25 mouse cellular contexts compared by ENCODE assay signal in the genomic region with DNA sequence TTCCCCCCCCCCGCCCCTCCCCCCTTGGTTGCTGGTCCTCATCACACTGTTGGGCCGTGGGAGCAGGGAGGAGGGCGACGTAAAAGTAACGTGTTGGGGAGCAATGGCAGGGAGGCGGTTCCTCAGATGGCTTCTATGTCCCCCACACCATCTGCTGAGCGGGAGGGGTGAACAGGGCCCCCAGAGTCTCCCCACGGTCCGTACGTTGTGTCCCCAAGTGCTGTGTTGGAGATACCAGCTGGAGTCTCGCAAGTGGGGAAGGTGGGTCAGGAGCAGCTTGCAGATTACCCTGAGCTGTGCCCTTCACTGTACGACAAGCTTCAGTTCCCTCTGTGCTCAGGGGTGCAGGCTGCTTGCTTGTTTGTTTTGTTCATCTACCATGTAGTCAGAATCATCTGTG. TPM values are rescaled to one million over a fixed set of nuclear protein-coding genes. Genes with fewer than 3 reads are reported as not detected.
"Had no signal": no experiment of that assay in that cellular context is flagged by ENCODE, and none has a peak within 500 bp of the region (broad histone marks: within the 10 kb centered on the region; RNA-seq: fewer than 3 reads in every experiment).

No protein-coding gene starts in this region.

- H3K4me3 ChIP-seq: intestine, embryonic 15.5 days; limb, embryonic 10.5 days; limb, embryonic 13.5 days; liver, embryonic 12.5 days; liver, embryonic 15.5 days; lung, embryonic 15.5 days; megakaryocyte, embryonic 14.5 days; midbrain, embryonic 10.5 days; midbrain, embryonic 13.5 days; myocyte; neural tube, embryonic 15.5 days; stomach, embryonic 15.5 days had no signal

- H3K4me2 ChIP-seq: intestine, embryonic 15.5 days; limb, embryonic 13.5 days; liver, embryonic 12.5 days; liver, embryonic 15.5 days; lung, embryonic 15.5 days; midbrain, embryonic 13.5 days; neural tube, embryonic 15.5 days; stomach, embryonic 15.5 days had no signal

- H3K4me1 ChIP-seq: intestine, embryonic 15.5 days; limb, embryonic 13.5 days; liver, embryonic 12.5 days; liver, embryonic 15.5 days; lung, embryonic 15.5 days; megakaryocyte, embryonic 14.5 days; midbrain, embryonic 10.5 days; midbrain, embryonic 13.5 days; neural tube, embryonic 15.5 days; stomach, embryonic 15.5 days had no signal

- H3K27ac ChIP-seq: intestine, embryonic 15.5 days; kidney, postnatal 0 days; limb, embryonic 10.5 days; limb, embryonic 13.5 days; liver, embryonic 12.5 days; liver, embryonic 15.5 days; lung, embryonic 15.5 days; midbrain, embryonic 10.5 days; midbrain, embryonic 13.5 days; neural tube, embryonic 15.5 days; stomach, embryonic 15.5 days had no signal

- DNase-seq: kidney, postnatal 25 days; liver; lung, adult 18-20 months; lung, postnatal 10 days; lung, postnatal 36 days; right cerebral cortex, adult 18-20 months; right cerebral cortex, postnatal 14 days; right cerebral cortex, postnatal 4 days; thymus, postnatal 25 days had no signal

- H3K9ac ChIP-seq: intestine, embryonic 15.5 days; limb, embryonic 13.5 days; liver, embryonic 12.5 days; liver, embryonic 15.5 days; lung, embryonic 15.5 days; midbrain, embryonic 13.5 days; neural tube, embryonic 15.5 days; stomach, embryonic 15.5 days had no signal

- H3K36me3 ChIP-seq: intestine, embryonic 15.5 days; limb, embryonic 10.5 days; limb, embryonic 13.5 days; liver, embryonic 12.5 days; liver, embryonic 15.5 days; lung, embryonic 15.5 days; midbrain, embryonic 10.5 days; midbrain, embryonic 13.5 days; neural tube, embryonic 15.5 days; stomach, embryonic 15.5 days had no signal

- H3K9me3 ChIP-seq: intestine, embryonic 15.5 days; limb, embryonic 10.5 days; liver, embryonic 12.5 days; liver, embryonic 15.5 days; lung, embryonic 15.5 days; midbrain, embryonic 10.5 days; neural tube, embryonic 15.5 days; stomach, embryonic 15.5 days had no signal

- ATAC-seq: intestine, embryonic 15.5 days; liver, embryonic 12.5 days; midbrain, embryonic 13.5 days; midbrain, embryonic 16.5 days had no signal

RNA-seq across cellular contexts. Expression of a gene that starts 5.6 kb away (rescaled TPM):
- total RNA-seq: monocyte, adult 5-6 weeks had no signal
- polyA plus RNA-seq: myocyte; thymus, postnatal 0 days had no signal
